Mouse (Mus musculus): ENCODE data around the gene Prmt8.

Prmt8 gene

DNA sequence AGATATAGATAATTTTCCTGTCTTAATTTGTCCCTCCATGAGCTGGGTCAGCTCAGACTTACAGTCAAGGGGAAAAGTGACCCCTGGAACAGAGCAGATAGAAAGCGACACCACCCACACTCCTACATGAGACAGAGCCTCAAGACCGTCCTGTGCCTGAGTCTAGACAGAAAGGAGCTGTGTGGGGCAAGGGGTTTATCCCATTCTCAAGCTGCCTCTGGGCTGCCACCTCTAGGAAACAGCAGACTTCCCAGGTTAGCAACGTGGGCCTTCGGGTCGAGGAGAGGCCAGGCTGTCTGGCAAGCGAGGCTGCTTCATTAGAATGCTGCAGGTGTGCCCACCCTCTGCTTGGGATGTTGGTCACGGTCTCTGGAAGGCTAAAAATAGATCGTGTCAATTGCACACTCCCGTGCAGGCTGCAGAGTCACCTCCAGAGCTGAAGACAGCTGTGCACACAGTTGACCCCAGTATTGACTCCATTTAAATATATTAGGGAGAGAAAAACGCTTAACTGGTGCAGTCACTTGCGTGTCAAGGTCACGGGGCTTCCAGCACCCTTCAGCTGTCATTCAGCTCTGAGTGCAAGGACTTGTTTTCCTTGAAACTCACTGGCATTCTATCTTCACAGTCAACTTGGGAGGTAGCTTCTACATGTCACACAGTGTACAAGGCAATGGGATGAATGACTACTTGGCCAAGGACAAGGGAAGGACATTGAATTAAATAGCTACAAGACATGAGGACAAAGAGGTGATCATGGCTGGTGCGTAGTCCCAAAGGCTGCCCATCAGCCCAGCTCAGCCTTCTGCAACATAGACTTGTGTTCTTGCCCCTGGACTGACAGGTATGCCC is 33.9 kb downstream of the Prmt8 start:
- DNase-seq, result no peak

DNA sequence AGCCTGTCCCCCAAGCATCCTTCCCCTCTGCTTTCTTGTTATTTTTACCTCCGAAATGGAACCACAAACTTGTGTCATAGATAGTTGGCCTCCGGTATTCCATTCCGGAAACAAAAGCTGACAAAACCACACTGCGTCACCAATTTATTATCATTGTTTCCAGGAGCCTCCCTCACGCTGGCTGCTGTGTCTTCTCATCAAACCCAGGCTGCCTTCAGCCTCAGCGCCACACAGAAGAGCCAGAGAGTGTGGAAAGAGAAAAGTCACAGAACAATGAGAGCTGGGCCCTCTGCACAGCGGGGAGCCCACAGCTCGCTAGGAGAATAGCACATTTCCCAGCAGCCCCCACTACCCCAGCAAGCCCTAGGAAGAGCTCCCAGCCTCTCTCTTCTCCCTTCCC is 46.1 kb downstream of the Prmt8 start:
- DNase-seq, result no peak

DNA sequence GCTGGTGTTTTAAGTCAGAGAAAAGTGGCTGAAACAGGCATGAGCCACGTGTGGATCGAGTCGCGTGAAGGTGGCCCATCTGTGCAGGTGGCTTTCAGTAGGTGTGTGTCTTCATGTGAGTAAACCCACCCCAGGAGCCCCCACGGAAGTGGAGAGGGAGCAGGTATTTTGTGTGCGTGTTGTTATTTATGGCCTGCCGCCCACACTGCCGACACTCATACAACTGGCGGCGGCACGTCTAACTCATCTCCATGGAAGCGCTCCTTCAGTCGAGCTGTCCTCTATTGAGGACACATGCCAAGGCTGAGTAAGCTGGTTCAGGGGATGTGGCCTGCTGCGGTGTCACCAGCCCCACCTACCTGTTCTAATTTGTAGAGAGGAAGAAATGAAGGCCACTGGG is 49.4 kb downstream of the Prmt8 start:
- DNase-seq, result no peak

DNA sequence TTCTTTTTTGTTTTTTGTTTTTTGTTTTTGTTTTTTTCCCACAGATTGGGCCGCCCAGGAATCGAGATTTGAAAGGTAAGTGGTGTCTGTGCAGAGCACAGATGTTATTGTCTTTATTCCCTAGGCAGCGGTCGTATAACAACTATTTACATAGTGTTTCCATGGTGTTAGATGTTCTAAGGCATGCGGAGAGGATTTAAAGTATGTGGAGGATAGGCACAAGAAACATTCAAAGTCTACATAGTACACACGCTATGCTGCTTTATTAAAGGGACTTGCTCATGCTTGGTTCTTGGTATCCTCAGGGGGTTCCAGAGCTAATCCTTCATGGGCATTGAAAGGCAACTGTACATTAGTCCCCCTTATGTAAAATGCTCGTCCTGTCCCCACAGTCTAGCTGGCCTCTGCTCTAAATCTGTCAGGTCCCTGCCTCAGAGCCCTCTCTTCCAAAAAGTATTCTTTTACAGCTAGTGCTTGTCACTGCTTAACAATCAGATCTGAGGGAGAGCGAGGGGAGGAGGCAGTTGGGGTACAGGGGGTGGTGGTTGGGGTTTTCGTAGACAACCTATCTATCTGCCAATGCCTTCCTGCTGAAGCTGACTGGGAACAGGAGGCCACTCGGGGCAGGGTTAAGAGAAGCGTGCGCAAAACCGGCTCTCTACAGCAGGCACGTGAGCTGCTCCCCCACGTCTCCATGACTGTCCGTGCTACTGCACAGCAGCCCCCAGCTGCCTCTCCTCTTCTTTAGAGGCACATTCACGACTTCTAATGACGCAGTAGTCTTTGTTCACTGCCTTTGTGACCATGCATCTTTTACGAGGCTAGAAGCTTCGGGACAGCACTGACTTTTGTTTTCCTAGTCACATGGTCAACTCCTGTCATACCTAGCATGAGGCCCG is 51.8 kb downstream of the Prmt8 start:
- no peak for DNase-seq

DNA sequence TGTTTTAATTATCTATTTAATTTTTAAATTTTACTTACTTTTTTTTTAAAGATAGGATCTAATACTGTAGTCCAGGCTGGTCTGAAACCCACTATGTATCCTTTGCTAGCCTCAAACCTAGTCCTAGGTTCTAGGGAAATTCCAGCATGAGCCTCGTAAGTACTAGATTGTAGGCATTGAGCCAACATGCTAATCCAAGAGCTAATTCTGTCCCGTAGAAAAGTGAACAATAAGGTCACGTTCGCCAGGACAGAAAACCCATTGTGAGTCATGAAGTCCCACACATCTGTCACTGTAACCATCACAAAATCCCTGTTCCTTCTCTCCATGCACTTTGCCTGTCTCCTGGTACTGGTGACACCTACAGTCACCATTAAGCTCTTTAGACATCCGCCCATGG is 53.8 kb downstream of the Prmt8 start:
- no peak for DNase-seq

DNA sequence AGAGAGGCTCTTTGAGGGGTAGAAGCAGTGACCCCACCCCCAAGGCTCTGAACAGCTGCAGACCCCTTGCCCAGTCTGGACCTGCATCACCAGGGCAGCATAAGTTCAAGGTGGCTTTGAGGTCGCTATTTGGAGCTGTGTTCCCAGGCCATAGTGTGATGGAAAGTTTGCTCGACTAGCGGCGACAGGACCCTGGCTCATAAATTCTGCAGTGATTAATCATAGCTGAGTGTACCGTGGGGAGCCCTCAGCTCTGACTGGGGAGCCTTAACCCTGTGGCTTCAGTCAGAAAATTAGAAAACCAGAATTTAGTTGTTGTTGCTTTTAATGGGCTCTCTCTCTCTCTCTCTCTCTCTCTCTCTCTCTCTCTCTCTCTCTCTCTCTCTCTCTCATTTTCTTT is 54.4 kb downstream of the Prmt8 start:
- no peak for DNase-seq

DNA sequence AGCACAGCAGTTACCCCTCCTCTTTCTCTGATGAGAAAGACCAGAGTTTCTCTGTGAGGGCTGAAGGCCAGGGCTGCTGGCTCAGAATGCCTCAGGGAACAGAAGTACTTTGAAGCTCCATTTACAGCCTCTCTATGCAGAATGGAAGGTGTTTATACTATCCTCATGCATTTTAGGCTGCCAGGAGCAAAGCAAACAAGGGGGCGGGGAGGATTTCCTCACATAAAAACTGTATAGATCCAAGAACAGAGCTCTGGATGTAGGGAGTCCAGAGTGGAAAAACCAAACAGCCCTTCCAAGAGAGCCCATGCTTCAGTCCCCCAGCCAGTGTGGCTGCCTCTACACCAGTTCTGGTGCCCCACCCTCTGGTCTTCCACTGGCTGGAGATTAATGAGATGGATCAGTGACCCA is 61.0 kb downstream of the Prmt8 start:
- DNase-seq, result no peak

DNA sequence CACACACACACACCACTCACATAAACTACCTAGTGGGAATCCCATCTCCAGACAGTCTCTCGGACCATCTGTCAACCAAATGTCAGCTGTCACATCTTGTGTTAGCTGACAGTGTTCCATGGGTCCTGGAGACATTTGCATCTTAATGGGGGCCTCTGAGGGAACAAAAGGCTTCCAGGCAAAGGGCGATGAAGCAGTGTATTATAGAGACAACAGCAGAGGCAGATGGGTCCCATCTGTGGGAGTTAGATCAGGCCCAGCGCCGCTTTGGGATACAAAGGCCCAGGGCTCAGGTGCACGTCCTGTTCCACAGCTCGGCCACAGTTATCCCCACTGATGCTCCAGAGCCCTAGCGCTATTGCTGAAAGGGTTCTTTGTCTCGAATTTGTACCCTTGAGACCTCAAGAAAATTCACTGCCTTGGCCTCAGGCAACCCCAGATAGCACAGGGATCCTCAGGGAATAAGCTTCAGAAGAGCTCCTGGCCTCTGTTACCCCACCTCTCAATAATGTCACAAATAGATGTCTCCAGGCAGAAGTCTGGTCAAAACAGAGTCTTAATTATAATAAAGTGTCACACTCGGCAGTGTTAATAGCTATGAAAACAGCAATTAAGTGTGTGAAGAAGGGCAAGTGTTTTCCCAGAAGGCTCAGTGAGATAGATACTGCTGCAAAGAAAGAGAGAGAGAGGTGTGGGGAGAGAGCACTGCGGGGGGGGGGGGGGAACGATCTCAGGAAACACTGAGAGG is 68.1 kb downstream of the Prmt8 start:
- no peak for DNase-seq

DNA sequence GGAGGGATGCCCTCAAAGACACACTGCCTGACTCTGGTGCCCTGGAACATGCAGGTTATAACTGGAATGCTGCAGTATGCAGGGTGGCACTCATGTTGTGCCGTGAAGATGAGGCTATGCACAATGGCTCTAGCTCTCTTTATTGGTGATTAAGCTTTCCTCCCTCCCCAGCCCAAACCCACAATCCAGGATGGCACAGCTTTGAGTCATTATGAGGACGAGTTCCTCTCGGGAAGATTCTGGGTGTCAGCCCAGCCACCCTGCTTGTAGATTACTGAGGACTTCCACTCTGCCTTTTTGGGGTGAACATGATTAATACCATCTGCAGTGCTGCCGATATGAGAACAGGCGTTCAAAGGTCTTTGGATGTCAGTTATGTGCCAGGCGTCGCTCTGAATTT is 75.6 kb downstream of the Prmt8 start:
- DNase-seq, result no peak

DNA sequence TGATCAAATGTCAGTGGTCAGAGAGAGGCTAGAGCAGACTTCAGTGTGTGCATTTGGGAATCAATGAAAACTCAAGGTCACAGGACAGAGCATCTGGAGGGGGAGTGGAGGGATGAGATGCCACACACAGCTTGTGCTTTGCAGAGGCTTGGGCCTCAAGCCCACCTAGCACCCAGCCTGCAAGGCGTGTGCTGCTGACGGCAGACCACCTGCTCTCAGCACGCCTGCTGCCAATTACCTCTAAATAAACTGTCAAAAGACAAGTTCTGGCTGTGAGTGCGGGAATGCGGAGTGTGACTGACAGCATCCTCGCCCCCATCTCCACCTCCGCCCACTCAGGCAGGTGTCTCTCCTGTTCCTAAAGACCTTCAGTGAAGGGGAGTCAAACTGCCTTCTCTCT is 77.0 kb downstream of the Prmt8 start:
- DNase-seq, result no peak

DNA sequence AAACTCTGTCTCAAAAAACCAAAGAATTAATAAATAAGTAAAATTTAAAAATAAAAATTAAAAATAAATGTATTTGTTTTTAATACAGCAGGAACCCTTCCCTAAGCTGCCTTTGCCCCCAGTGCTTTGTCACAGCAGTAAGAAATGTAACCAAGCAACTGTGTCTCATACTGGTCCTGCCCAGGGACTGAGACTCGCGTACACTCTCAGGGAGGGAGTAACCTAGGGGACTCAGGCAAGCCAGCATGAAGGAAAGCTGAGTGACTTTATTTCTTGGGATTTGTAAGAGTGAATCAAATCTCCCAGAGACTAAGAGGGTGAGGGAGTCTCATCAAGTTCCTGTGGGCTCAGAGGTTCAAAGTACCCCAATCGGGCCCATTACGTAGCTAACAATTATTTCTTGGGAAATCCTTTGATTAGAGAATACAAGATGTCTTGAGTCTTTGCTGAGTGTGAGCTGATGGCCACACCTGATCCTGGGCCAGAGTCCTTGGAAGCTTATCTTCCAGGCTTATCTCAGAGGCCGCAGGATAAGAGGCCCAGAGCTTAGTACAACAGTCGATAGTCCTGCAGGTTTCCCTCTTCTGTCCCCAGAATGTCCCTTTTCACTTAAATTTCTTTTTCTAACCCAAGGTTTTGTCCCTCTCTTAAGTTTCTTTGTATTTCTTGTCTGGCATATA is 82.0 kb downstream of the Prmt8 start:
- no peak for DNase-seq

DNA sequence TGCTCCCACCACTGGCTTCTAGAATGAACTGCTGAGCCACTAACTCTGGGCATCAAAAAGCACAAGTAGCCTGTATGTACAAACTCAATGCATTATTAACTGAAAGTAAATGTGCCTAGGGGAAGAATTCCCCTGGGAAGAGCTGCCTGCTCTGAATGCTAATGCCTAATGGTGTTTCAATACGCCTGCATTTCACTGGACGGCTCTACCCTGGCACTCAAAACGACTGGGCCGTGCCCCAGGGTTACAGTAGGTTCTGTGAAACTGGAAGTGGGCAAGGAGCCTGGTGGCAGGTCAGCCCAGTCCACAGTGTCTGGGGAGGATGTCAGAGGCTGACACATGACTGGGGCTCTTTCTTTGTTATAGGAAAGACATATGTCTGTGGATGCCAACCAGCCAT is 84.3 kb downstream of the Prmt8 start:
- DNase-seq, result no peak

DNA sequence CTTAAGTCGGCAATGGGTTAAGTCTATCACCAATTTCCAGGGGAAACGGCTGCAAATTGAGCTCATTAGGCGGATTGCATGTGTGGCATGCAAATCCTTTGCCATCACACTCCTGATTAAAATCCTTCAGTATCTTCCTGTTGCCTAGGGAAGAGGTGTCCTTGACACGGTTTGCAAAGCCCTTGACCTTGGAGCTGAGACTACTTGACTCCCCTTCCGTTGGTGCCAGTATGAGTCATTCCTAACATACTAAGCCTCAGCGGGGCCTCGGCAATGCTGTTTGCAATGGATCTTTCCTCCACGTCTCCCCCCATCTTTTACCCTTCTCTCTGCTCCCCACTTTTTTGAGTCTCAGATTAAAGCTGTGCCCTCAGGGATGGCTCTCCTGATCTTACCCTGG is 85.7 kb downstream of the Prmt8 start:
- no peak for DNase-seq

DNA sequence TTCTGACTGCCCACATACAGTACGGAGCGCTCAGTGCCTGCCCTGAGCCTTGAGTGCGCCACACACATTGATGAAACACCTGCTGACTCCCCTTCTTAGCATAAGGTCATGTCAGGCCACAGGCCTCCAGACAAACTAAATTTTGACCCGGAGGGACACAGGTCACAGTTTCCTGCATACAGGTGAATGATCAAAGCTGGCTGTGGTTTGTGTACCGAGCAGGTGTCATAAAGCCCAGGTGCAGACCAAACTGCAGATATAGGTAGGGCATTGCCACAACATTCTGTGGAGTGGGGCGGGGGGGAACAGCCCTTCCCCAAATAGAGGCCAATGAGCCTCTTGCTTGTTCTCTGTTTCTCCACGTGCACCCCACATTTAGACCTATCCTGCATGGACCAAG is 88.5 kb downstream of the Prmt8 start:
- no peak for DNase-seq

DNA sequence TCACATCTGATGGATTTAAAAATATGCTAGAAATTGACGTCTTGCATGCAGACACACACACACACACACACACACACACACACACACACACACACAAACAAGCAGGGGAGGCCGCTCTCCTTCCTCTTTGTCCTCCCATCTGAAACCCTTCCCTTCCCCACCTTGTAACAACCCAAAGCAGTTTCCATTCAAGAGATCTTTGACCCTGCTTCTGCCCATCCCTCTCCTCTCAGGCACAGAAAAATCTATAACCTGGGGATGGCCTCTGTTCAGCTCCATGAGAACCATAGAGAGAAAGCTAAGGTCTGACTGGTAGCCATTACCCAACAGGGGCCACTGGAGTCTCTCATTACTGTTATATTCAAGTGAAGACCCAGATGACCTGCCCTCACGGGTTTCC is 90.3 kb downstream of the Prmt8 start:
- DNase-seq, result no peak

DNA sequence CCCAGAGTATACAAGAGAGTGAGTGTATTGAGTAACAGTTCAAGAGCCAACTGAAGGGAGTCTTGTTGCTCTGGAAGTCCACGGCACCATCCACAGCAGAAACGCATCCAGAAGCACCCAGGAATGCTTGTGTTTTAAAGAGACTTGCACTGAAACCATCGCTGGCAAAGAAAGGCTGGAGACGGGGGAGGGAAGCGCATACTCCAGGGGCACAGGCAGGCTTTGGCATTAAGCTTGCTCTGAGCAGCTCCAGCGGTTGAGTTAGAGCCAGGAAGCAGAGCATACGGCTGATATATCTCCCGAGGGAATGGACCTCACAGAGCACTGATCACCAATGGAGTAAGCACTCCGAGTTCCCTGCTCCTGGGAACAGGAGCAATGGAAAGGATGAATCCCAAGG is 91.0 kb downstream of the Prmt8 start:
- no peak for DNase-seq

DNA sequence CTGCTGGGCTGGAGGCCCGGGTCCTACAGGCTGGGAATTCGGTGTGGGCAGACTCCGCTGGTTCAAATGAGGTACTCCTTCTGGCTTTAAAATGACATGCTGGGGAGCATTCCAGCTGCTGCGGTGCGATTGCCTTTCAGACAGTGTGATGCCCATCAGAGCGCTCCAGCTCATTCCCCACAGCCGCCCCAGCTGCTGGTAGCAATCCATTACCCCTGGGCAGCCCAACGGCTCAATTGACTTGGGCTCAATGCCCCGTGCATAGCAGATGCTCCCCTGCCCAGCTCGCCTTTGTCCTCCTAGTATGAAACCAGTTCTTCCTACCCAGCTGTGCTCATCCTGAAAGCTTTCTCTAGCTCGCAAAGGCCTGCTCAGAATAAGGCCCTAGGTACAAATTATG is 92.4 kb downstream of the Prmt8 start:
- DNase-seq, result no peak

DNA sequence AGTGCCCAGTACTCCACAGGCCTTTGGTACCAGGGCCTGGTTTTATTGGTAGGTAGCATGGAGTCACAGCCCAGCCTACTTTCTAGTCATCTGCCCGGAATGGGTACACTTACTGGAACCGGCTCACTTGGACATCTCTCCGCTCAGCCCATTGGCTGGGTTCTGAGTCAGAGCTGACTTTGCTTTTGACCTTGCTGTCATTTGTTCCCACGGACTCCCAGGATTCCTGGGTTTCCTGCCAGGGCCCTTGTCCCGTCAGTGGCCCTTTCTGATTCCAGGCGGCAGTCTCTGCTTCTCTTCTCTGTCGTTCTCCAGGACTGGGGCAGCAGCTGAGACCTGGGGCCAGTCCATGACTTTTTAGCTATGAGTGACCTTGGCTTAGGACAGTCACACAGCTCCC is 97.2 kb downstream of the Prmt8 start:
- DNase-seq, result no peak

DNA sequence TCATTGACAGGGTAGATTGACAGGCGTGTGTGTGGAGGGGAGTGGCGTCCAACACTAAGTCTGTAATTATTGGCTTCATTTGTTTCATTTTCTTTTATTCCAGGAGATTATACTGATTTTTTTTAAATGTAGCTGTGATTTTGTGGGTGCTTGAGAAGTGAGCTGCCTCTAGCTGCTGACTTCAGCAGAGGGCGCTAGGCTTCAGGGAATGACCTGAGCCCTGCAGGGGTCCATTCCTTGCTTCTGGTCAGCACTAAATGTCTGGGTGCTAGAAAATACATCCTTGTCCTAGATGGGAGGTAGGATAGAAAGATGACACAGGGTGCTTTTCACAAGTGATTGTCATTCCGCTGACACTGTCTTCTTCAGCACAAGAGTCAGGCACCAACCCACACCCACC is 99.2 kb downstream of the Prmt8 start:
- DNase-seq, result no peak

DNA sequence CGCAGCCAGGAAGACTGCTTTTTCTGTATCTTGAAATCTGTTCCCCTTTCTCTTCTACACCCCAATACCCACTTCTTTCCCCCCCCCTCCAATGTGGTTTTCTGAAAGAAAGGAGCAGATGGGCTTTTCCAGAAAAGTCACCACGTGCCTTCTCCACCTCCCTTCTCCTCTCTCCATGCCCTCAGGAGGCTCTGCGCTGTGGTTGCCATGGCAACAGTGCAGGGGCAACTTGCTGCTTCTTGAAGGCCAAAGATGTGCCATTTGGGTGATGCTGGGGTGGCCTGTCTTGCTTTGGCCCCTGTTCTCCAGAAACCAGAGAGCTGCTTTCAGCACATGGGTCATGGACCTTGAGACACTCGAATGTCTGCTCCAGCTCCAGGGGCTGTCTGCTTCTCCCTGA is 100.0 kb downstream of the Prmt8 start:
- no peak for DNase-seq

DNA sequence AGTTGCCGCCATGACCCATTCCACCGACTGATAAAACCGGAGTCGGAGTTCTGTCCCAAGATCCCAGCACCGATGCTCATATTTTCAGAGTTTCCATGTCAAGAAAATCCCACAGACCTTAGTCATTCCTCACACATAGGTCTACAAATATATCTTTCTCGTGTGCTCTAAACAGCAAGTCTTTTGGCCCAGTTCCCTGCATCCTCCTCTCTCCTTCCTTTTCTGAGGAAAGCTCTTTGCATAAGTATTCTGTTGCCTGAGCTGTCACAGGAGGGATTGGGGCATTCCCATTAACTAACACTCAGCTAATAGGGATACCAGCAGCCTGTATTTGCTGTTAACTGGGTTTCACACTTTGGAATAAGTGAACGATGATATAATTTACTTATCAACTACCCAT is 106.0 kb downstream of the Prmt8 start:
- no peak for DNase-seq

DNA sequence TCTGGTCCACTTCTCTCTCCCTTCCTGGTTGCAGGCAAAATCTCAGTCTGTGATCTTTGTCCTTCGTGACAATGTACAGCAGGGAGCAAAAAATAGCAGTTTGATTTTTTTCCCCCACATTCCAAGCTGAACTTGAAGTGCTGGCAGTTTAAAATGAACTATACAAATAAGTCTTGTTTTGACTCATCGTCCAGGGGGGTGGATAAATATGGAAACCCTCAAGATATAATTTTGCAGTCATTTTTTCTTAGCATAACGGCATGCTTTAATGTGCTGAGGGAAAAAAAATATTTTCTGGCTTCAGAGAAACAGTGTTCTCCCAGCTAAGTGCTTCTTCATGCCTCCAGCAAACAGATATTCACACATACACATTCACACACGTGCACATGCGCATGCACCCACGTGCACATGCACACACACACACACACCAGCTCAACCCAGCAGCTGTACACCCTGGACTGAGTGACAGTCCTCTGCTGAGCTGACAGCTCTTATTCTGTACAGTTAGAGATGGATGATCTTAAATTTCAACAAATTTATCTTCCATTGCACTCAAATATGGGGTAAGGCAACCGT is 107.5 kb downstream of the Prmt8 start:
- no peak for DNase-seq

DNA sequence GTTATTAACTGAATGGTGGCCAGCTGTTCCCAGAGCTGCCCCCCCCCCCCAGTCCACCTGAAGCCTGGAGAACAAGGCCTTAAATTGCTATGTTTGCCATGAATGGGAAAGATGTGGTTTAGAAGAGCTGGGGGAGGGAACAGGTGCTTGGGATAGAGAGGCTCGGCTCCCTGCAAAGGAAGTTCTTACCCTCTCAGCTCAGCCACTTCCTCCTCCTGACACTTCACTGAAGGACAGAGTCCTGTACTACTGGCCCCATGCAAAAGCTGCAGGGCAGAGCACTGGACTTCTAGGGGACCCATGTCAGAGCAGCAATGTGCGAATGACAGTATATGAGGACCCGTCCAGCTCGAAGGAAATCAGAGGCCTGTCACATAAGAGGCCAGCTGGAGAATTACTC is 109.3 kb downstream of the Prmt8 start:
- DNase-seq, result no peak

All from thymus, adult 18-20 months (tissue).